Mouse (Mus musculus): ENCODE measurements around the gene Spata25.

Spata25 gene

DNA sequence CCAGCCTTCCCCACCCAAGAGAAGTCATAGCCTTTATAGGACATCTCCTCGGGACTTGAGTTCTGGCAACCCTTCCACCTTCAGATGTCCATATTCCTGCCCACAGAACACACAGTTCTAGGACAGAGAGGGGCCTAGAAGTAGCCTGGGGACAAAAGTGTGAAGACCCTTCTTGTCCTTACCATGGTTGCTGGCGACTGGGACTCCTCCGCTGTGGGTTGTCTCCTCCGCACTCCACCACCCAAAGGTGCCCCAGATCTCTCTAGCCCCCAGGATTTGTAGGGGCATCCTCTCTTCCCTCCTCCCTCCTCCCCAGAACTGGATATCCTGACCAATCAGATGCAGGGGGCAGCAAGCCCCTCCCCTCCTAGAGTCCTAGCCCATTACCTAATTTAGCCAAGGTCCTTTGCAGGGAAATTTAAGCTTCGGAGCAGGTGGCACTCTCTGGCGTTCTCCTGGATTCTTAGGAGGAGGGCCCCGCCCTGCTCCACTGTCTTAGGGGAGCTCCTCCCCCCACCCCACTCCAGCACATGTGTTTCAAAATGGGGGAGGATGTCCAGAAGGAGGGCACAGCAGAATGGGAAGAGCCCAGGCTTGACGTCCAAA, 48.8 kb downstream of the Spata25 start, which contains the start of gene Tnnc2:
Gene Tnnc2, minus strand, starts transcription at position 487 of the 606 bp plus-strand sequence.
- no peak for DNase-seq

DNA sequence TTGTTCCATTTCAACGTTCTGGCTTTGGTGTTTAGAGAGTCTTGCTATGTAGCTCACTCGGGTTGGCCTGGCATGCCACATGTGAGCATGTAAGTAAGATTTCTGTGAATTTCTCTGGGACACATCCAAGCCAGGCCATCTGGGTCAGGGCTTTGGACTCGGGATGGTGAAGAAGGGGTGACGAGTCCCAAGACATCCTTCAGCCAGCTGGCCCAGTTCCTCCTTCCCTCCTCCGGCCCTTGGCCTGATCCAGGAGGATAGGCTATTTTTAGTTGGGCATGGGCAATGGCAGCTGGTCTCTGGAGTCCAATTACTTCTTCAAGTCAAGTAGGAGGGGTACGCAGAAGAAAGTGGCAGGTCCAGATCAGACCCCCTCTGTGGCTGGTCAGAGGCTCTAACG, 49.5 kb downstream of the Spata25 start:
- no peak for DNase-seq

DNA sequence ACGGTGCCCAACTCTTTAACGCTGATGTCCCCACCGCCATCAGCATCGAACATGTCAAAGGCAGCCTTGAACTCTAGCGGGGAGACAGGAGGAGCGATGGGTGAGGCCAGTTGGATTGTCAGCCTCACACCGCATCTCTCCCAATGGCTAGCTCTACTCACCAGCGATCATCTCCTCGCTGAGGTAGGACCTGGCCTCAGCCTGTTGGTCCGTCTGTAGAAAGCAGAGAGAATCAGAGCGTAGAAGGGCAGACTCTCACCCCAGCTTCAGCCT, 50.4 kb downstream of the Spata25 start:
- DNase-seq = no peak

DNA sequence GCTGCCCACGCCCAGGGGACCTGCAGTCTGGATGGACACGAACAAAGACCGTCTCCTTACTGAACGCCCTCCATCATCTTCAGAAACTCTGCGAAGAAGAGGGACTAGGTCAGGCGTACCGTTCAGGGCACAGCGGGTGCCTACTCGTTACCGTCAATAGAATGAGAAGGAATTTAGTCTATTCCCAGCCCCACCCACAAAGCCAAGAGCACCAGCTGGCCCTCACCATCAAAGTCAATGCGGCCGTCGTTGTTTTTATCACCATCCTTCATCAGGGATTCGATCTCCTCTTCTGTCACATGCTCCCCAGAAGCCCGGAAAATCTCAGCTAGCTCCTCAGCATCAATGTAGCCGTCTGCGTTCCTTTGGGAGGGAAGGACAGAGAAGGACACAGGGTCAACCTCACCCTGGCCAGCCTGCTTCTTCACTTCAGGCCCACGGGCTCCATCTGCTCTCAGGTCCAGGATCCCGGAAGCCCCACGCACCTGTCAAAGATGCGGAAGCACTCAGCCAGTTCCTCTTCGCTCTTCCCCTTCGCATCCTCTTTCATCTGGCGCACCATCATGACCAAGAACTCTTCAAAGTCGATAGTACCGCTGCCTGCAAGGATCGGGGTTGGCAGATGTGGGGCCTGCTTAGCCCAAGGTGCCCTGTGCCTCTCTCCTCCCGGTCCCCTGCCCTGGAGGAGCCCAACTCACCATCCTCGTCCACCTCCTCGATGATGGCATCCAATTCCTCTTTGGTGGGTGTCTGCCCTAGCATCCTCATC, 50.9 kb downstream of the Spata25 start:
- no peak for DNase-seq

DNA sequence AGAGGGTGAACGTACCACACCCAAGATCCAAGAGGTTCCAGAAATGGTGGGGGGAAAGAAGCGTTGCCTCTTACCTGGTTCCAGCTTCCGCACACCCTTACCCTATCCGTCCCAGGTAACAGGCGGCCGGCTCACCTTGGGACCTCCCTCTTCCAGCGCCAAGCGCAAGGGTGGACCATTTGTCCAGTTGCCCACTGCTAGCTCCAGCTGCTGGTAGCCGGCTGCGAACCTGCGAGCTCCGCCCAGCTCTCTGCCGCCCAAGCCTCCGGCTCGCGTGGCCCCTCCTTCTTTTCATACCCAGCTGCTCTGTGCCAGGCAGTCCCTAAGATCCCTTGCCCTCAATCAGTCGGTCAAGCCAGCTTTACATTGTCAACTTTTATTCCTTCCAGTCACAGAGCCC, 51.5 kb downstream of the Spata25 start:
- DNase-seq = no peak
